Mouse (Mus musculus): ENCODE data around the gene Pdpr. TPM values are rescaled to one million over a fixed set of nuclear protein-coding genes. Genes with fewer than 3 reads are reported as not detected.

Pdpr gene
- polyA plus RNA-seq, 1 experiment from 2014 or later = 10.5 TPM

Other genes with a start within 250 kb of the Pdpr start
- gene Cog4, start 248.0 kb upstream of the Pdpr start, polyA plus RNA-seq (2015; fragmentation: Nextera tagmentation; extraction: Ambion mirVana) = 74.1 and 78.9 TPM in 2 replicates
- 79.6 and 97.3 TPM in 2 replicates for gene Sf3b3, start 247.8 kb upstream of the Pdpr start, polyA plus RNA-seq (2015; fragmentation: Nextera tagmentation; extraction: Ambion mirVana)
- gene Fuk, start 192.1 kb upstream of the Pdpr start, polyA plus RNA-seq (2015; fragmentation: Nextera tagmentation; extraction: Ambion mirVana) = 7.3 and 7.5 TPM in 2 replicates
- 23.1 and 24.4 TPM in 2 replicates for gene St3gal2, start 174.7 kb upstream of the Pdpr start, polyA plus RNA-seq (2015; fragmentation: Nextera tagmentation; extraction: Ambion mirVana)
- gene Ddx19a, start 96.8 kb upstream of the Pdpr start, polyA plus RNA-seq (2015; fragmentation: Nextera tagmentation; extraction: Ambion mirVana) = 9.8 and 11.6 TPM in 2 replicates
- gene Ddx19b, start 62.9 kb upstream of the Pdpr start, polyA plus RNA-seq (2015; fragmentation: Nextera tagmentation; extraction: Ambion mirVana) = 6.0 and 6.1 TPM in 2 replicates
- 79.6 and 91.0 TPM in 2 replicates for gene Aars, start 61.5 kb upstream of the Pdpr start, polyA plus RNA-seq (2015; fragmentation: Nextera tagmentation; extraction: Ambion mirVana)
- not detected in 2 replicates for gene Exosc6, start 38.3 kb upstream of the Pdpr start, polyA plus RNA-seq (2015; fragmentation: Nextera tagmentation; extraction: Ambion mirVana)
- gene Clec18a, start 2.2 kb upstream of the Pdpr start, polyA plus RNA-seq (2015; fragmentation: Nextera tagmentation; extraction: Ambion mirVana) = 0.31 and 0.65 TPM in 2 replicates
- gene Glg1, start 164.6 kb downstream of the Pdpr start, polyA plus RNA-seq (2015; fragmentation: Nextera tagmentation; extraction: Ambion mirVana) = 61.0 and 63.6 TPM in 2 replicates
- gene Rfwd3, start 205.6 kb downstream of the Pdpr start, polyA plus RNA-seq (2015; fragmentation: Nextera tagmentation; extraction: Ambion mirVana) = 18.9 and 28.6 TPM in 2 replicates
- gene Mlkl, start 243.5 kb downstream of the Pdpr start, polyA plus RNA-seq (2015; fragmentation: Nextera tagmentation; extraction: Ambion mirVana) = 0.29 and 1.1 TPM in 2 replicates

All from neural tube, embryonic 15.5 days (tissue).